Mouse (Mus musculus) Patski (cell line): ENCODE data around the gene Sirt3. TPM values are rescaled to one million over a fixed set of nuclear protein-coding genes. Genes with fewer than 3 reads are reported as not detected.

Experiments used
- ATAC-seq: fragments of 100-300 bp; one replicate; pipeline ENCODE4 v1.8.0; 2021
- CTCF ChIA-PET: fragments of 350-600 bp; sonication (Branson Sonifier 250); formaldehyde crosslinking; loops from one replicate; lab custom pipeline; 2022; ENCODE audit warnings: inconsistent platforms; lab: Charles Lee
- POLR2A ChIA-PET: fragments of 350-600 bp; sonication (Branson Sonifier 250); formaldehyde crosslinking; loops from one replicate; lab custom pipeline; 2022; ENCODE audit warnings: antibody characterized with exemption, inconsistent platforms; lab: Charles Lee
- DNase-seq: peaks from one replicate; pipeline ENCODE4 v3.0.0-alpha.2; 2011; ENCODE audit warnings: low read depth, low spot score
- H3K27me3 ChIP-seq: fragments of 371-371 bp; one replicate; pipeline ENCODE4 v1.5.1; 2021
- CTCF ChIP-seq: fragments of 100-300 bp; IDR thresholded peaks from one replicate; pipeline ENCODE4 v1.5.1; 2021
- in situ Hi-C: fragments of 300-500 bp; cut with MboI; formaldehyde crosslinking; loops from 3 replicates; pipeline ENCODE4 v1.11.1; 2018; ENCODE audit warnings: low pct_unique_long_range_greater_than_20kb, mixed read lengths
- polyA plus RNA-seq: library from polyadenylated mRNA; unstranded; gene quantifications from one replicate; pipeline ENCODE4 v1.2.3, GENCODE M21; 2021

The Sirt3 gene
- polyA plus RNA-seq, 1 experiment from 2014 or later: 48.3 TPM

GRCm38 (mm10) chr7:140843806-140844205, 38.3 kb downstream of the Sirt3 start:
- ChIA-PET CTCF (interaction anchor here (1.3 to 2.0 kb wide), 4 partner anchors 10 to 69 kb away, joined by 4 to 9 read pairs (median 6); no protein-coding TSS in a partner anchor), POLR2A (no interaction called here)
- ATAC-seq: no peak
- TF ChIP-seq CTCF: no peak
- H3K27me3 ChIP-seq: no peaks in the 10 kb centered on the region
- DNase-seq: no peak
- in situ Hi-C loops: loop anchor here (5.0 to 10.0 kb wide), 3 partner anchors 58 to 331 kb away; partner anchors contain the start of genes Cox8b and Rnh1

DNA sequence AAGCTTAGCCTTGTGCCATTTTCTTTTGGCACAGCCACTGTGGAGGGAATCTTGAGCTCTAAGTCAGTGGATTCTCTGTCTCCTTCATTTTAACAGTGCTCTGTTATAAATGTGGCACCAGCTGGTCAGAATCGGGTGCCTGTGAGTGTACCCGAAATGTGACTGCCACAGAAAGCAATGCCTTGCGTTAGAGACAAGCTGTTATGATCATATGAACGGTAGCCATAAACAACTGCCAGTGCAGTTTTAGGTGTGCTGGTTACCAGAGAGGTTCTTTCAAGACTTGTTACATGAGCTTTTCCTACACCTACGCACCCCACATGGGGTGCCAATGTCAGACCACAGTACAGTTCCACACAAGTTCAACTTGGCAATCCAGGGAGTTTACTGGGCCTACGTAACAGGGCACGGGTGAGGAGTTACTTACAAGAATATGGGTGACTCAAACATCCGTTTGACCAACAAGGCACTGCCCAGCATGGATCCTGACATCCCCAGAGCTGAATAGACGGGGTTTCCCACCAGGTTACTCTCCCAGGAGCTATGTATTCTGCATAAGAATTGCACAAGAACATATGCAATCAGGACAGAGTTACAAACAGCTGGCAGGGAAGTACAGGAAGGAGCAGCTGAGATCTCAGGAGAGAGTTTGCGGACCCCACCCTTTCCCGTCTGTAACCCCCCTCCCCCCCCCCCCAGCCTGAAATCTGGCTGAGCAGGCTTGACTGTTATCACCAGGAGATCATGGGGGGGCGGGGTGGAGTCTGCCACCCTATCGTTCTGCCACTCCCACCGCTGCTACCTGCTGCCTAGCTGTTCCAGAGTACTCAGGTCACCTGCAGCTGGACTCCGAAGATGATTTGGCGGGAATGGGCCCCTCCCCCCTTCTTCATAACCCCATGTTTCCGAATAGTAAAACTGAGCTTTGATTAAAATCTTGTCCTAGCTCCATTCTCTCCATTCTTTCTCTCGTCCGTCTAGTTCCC, 41.1 kb downstream of the Sirt3 start:
- no peaks in the 10 kb centered on the region for H3K27me3 ChIP-seq
- no peak for TF ChIP-seq CTCF
- no peak for DNase-seq
- POLR2A ChIA-PET: interaction anchor here (0.6 kb wide), 1 partner anchor 82 kb away, joined by 3 read pairs; no protein-coding TSS in a partner anchor
- in situ Hi-C loops: loop anchor here (5.0 to 10.0 kb wide), 3 partner anchors 61 to 334 kb away; partner anchors contain the start of genes Cox8b and Rnh1
- ATAC-seq: peak; percentile 16
- CTCF ChIA-PET: interaction anchor here (1.0 to 1.5 kb wide), 2 partner anchors 11 to 62 kb away, joined by 4 read pairs; no protein-coding TSS in a partner anchor

DNA sequence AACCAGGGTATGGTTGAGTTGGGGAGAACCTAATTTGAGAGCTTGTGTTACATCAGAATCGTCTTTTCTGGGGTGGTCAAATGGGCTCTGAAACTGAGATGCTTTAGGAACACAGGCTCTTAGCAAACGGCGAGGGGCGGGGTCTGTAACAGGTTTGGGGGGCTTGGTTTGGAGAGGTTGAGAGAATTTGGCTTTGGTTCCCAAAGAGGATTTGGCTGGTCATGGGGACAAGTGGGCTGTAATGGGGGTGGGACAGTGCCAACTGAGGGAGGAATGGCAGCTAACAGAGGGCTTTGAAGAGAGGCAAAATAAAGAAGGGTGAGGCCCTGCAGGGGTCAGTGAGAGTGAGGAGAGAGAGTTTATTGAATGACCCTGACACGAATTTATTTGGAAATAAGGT, 42.6 kb downstream of the Sirt3 start:
- ChIA-PET CTCF (no interaction called here), POLR2A (no interaction called here)
- in situ Hi-C loops: no loop called here

GRCm38 (mm10) chr7:140836243-140837115, 45.6 kb downstream of the Sirt3 start:
- in situ Hi-C loops: no loop called here
- ChIA-PET CTCF (interaction anchor here (0.9 to 1.6 kb wide), 2 partner anchors 11 to 70 kb away, joined by 3 read pairs; no protein-coding TSS in a partner anchor), POLR2A (no interaction called here)
- no peak for DNase-seq
- H3K27me3 ChIP-seq: no peaks in the 10 kb centered on the region
- ATAC-seq: no peak
- no peak for TF ChIP-seq CTCF

More for the DNA sequence above, 42.6 kb downstream of the Sirt3 start:
- TF ChIP-seq CTCF: no peak
- ATAC-seq: no peak
- DNase-seq: no peak
- H3K27me3 ChIP-seq: no peaks in the 10 kb centered on the region

DNA sequence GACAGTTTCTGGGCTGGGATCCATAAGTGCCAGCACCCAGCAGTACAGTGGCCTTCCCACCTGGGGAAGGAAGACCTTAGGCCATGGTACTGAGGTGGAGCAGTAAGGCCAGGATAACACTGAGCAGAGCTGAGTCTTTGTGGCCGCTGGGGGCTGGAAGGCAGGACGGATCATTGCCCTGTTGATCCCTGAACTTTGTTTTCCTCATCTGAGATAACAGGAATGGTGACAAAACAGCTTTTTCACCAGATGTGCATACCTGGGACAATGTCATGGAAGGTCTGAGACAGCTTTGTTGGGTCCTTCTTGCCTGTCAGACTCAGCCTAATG, 46.4 kb downstream of the Sirt3 start:
- no peak for DNase-seq
- ChIA-PET CTCF (interaction anchor here (1.6 kb wide), 1 partner anchor 10 kb away, joined by 3 read pairs; no protein-coding TSS in a partner anchor), POLR2A (no interaction called here)
- in situ Hi-C loops: no loop called here
- no peak for TF ChIP-seq CTCF
- no peak for ATAC-seq
- no peaks in the 10 kb centered on the region for H3K27me3 ChIP-seq

DNA sequence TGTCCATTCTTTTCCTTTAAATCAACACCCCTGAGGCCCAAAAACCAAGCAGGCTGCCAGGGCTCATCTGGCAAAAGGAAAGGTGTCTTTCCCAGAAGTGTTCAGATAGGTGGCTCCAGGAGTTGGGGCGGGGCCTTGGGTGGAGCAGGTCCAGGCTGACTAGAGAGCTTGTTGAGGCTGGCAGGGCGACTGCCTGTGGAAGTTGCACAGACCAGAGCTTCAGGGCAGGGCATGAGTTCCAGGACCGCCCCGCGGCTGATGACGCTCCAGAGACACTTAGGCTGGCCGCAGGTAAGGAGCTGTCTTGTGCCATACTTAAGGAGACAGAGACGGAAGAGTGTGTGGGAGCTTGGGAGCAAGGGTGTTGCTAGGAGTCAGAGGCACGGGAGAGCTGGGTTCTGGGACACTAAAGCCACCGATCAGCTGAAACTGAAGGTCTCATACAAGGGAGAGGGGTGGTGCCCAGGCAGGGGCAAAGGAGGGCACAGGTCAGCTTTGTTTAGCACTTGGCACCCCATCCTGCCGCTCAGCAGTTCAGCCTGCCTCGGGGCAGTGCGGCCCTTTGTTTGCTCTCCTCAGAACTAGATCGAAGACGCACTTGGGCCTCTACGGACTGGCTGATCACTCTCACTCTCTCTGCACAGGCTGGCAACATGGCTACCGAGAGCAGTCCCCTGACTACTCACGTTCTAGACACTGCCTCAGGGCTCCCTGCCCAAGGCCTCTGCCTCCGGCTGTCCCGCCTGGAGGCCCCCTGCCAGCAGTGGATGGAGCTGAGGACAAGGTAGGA, 46.9 kb downstream of the Sirt3 start, which contains the start of gene Urah:
Gene Urah, plus strand, starts transcription at position 51 of the 790 bp plus-strand sequence.
- no peak for ATAC-seq
- in situ Hi-C loops: no loop called here
- DNase-seq: no peak
- ChIA-PET CTCF (interaction anchor here (1.6 kb wide), 1 partner anchor 10 kb away, joined by 3 read pairs; no protein-coding TSS in a partner anchor), POLR2A (no interaction called here)
- no peaks in the 10 kb centered on the region for H3K27me3 ChIP-seq
- no peak for TF ChIP-seq CTCF

DNA sequence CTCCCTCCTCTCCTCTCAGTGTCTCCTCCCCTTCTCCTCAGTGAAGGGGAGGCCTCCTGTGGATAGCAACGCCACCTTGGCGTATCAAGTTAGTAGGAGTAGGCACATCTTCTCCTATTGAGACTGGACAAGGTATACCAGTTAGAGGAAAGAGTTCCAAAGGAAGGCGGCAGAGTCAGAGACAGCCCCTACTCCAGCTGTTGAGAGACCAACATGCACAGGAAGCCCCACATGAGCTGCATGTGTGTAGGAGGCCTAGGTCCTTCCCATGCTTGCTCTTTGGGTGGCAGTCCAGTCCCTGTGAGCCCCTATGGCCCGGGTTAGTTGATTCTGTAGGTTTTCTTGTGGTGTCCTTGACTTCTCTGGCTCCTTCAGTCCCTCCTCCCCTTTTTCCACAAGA, 48.8 kb downstream of the Sirt3 start:
- CTCF ChIA-PET: no interaction called here
- no peak for TF ChIP-seq CTCF
- in situ Hi-C loops: no loop called here
- DNase-seq: no peak
- no peaks in the 10 kb centered on the region for H3K27me3 ChIP-seq
- POLR2A ChIA-PET: no interaction called here
- ATAC-seq: no peak

- DNase-seq (no peak), ATAC-seq (peak; percentile 9)
- no peaks in the 10 kb centered on the region for H3K27me3 ChIP-seq
- no peak for TF ChIP-seq CTCF
- in situ Hi-C loops: no loop called here
- ChIA-PET POLR2A (no interaction called here), CTCF (no interaction called here)
Observed at GRCm38 (mm10) chr7:140831447-140831846, 50.7 kb downstream of the Sirt3 start.

GRCm38 (mm10) chr7:140828171-140828881, 53.8 kb downstream of the Sirt3 start:
- peak; percentile 93 for ATAC-seq
- no peaks in the 10 kb centered on the region for H3K27me3 ChIP-seq
- ChIA-PET CTCF (interaction anchor here (0.8 to 2.1 kb wide), 5 partner anchors 8 to 21 kb away, joined by 3 to 6 read pairs (median 3); no protein-coding TSS in a partner anchor), POLR2A (no interaction called here)
- TF ChIP-seq CTCF: peak; percentile 79
- DNase-seq: no peak
- in situ Hi-C loops: no loop called here
